Mouse (Mus musculus) embryonic facial prominence, embryonic 11.5 days (tissue): ENCODE data around the gene Wwox. TPM values are rescaled to one million over a fixed set of nuclear protein-coding genes. Genes with fewer than 3 reads are reported as not detected.
A peak's percentile ranks its signal among the peaks of the same experiment; 100 is the strongest.

Source experiments
- ATAC-seq: fragments of 200-750 bp; cut with Nextera tagmentation; replicated peaks from 2 replicates; pipeline ENCODE4 v1.8.0; 2017; ENCODE audit warnings: low read depth; ENCODE audit not compliant: insufficient number of reproducible peaks, low FRiP score, low TSS enrichment
- DNase-seq: peaks from one replicate; pipeline ENCODE4 v3.0.0-alpha.2; 2015; ENCODE audit warnings: low spot score
- H3K27ac ChIP-seq: fragments of 300-500 bp; sonication (generic); replicated peaks from 2 replicates; pipeline ENCODE4 v1.5.1; 2014; ENCODE audit warnings: mild to moderate bottlenecking, low read depth, low read length, control low read depth
- H3K27me3 ChIP-seq: fragments of 300-500 bp; sonication (generic); 2 replicates; pipeline ENCODE4 v1.6.1; 2014; ENCODE audit warnings: mild to moderate bottlenecking, low read length, moderate library complexity, mixed read lengths; ENCODE audit not compliant: control insufficient read depth, insufficient read depth
- H3K36me3 ChIP-seq: fragments of 300-500 bp; sonication (generic); replicated peaks from 2 replicates; pipeline ENCODE4 v1.6.1; 2014; ENCODE audit warnings: low read depth, mild to moderate bottlenecking, low read length, moderate library complexity, mixed read lengths; ENCODE audit not compliant: control insufficient read depth, insufficient read depth
- H3K4me1 ChIP-seq: fragments of 300-500 bp; sonication (generic); 2 replicates; pipeline ENCODE4 v1.6.1; 2014; ENCODE audit warnings: low read length, mixed read lengths; ENCODE audit not compliant: control insufficient read depth, insufficient read depth
- H3K4me2 ChIP-seq: fragments of 300-500 bp; sonication (generic); 2 replicates; pipeline ENCODE4 v1.6.1; 2014; ENCODE audit warnings: low read depth, mild to moderate bottlenecking, control low read depth, low read length, moderate library complexity
- H3K4me3 ChIP-seq: fragments of 300-500 bp; sonication (generic); 2 replicates; pipeline ENCODE4 v1.5.1; 2014; ENCODE audit warnings: low read depth, low read length, control low read depth
- H3K9ac ChIP-seq: fragments of 300-500 bp; sonication (generic); replicated peaks from 2 replicates; pipeline ENCODE4 v1.6.1; 2014; ENCODE audit warnings: mild to moderate bottlenecking, control low read depth, low read length
- H3K9me3 ChIP-seq: fragments of 300-500 bp; sonication (generic); replicated peaks from 2 replicates; pipeline ENCODE4 v1.6.1; 2016; ENCODE audit warnings: mild to moderate bottlenecking, low read length, inconsistent platforms, mixed read lengths; ENCODE audit not compliant: control insufficient read depth
- WGBS: fragments of 180-500 bp; shearing (Covaris S2); extraction: QIAGEN DNeasy Blood & Tissue Kit; methylation state at CpG from one replicate; pipeline ENCODE4 v1.1.7; 2014; 5-methylcytosine and 5-hydroxymethylcytosine counted together
- polyA plus RNA-seq: library from polyadenylated mRNA; unstranded; fragments of >200 nt; fragmentation: Nextera tagmentation; extraction: Ambion mirVana; gene quantifications from 2 replicates; pipeline ENCODE4 v1.2.1, GENCODE M21; 2014

Gene Wwox
- 7.2 and 8.6 TPM in 2 replicates for polyA plus RNA-seq

- H3K9ac ChIP-seq = peak within 1 kb of the TSS; percentile 69
- peak within 1 kb of the TSS; percentile 67 for H3K4me3 ChIP-seq
- H3K4me2 ChIP-seq = peak within 1 kb of the TSS; percentile 85
- H3K27me3 ChIP-seq = no peaks in the 10 kb centered on the region
- under 1% methylated on average over 54 of the region's 54 CpGs for WGBS
- peak within 1 kb of the TSS; percentile 59 for H3K27ac ChIP-seq
- ATAC-seq = peak; percentile 98
- no peaks in the 10 kb centered on the region for H3K36me3 ChIP-seq
- H3K4me1 ChIP-seq = no peaks in the 10 kb centered on the region
- no peaks in the 10 kb centered on the region for H3K9me3 ChIP-seq
- DNase-seq = peak; percentile 97
Measured at GRCm38 (mm10) chr8:114439334-114440204, at the start of gene Wwox. Gene Wwox (plus strand): TSS chr8:114439655.

GRCm38 (mm10) chr8:114390465-114391254, 48.8 kb upstream of the Wwox start:
- no peak overlapping the region for H3K27ac ChIP-seq
- H3K27me3 ChIP-seq = no peaks in the 10 kb centered on the region
- H3K9ac ChIP-seq = no peak overlapping the region
- H3K36me3 ChIP-seq = no peaks in the 10 kb centered on the region
- no peak for ATAC-seq
- no peak overlapping the region for H3K4me2 ChIP-seq
- 90% methylated on average over 11 of the region's 13 CpGs for whole genome bisulfite sequencing
- H3K9me3 ChIP-seq = no peaks in the 10 kb centered on the region
- peak; percentile 37 for DNase-seq
- no peaks in the 10 kb centered on the region for H3K4me1 ChIP-seq
- no peak overlapping the region for H3K4me3 ChIP-seq

- Histone ChIP-seq H3K9ac (no peak overlapping the region), H3K4me2 (no peak overlapping the region), H3K27me3 (no peaks in the 10 kb centered on the region), H3K27ac (no peak overlapping the region), H3K36me3 (no peaks in the 10 kb centered on the region), H3K4me1 (no peaks in the 10 kb centered on the region), H3K4me3 (no peak overlapping the region), H3K9me3 (no peaks in the 10 kb centered on the region)
- 93% methylated on average over 5 of the region's 5 CpGs for WGBS
- DNase-seq (no peak), ATAC-seq (no peak)
Measured at GRCm38 (mm10) chr8:114398326-114398725, 41.1 kb upstream of the Wwox start.

- DNase-seq = no peak
- H3K36me3 ChIP-seq = no peaks in the 10 kb centered on the region
- H3K4me3 ChIP-seq = no peak overlapping the region
- H3K4me2 ChIP-seq = no peak overlapping the region
- no peaks in the 10 kb centered on the region for H3K4me1 ChIP-seq
- H3K27me3 ChIP-seq = no peaks in the 10 kb centered on the region
- no peaks in the 10 kb centered on the region for H3K9me3 ChIP-seq
- no peak overlapping the region for H3K9ac ChIP-seq
- 90% methylated on average over 5 of the region's 5 CpGs for WGBS
- no peak for ATAC-seq
- no peak overlapping the region for H3K27ac ChIP-seq
Measured at GRCm38 (mm10) chr8:114399273-114399672, 40.2 kb upstream of the Wwox start.

GRCm38 (mm10) chr8:114401679-114402078, 37.8 kb upstream of the Wwox start:
- 75% methylated on average over 7 of the region's 7 CpGs for WGBS
- ATAC-seq (no peak), DNase-seq (no peak)
- Histone ChIP-seq H3K9me3 (no peaks in the 10 kb centered on the region), H3K4me3 (no peak overlapping the region), H3K27me3 (no peaks in the 10 kb centered on the region), H3K4me2 (no peak overlapping the region), H3K27ac (no peak overlapping the region), H3K4me1 (no peaks in the 10 kb centered on the region), H3K9ac (no peak overlapping the region), H3K36me3 (no peaks in the 10 kb centered on the region)

GRCm38 (mm10) chr8:114411421-114411820, 28.0 kb upstream of the Wwox start:
- no peak overlapping the region for H3K27ac ChIP-seq

GRCm38 (mm10) chr8:114417786-114418185, 21.7 kb upstream of the Wwox start, which contains the start of gene Clec3a:
Gene Clec3a (plus strand): TSS chr8:114418086.
- H3K27me3 ChIP-seq = no peaks in the 10 kb centered on the region
- no peak within 1 kb of the TSS for H3K9ac ChIP-seq
- H3K4me1 ChIP-seq = no peaks in the 10 kb centered on the region
- 85% methylated on average over 8 of the region's 8 CpGs for WGBS
- H3K4me2 ChIP-seq = no peak within 1 kb of the TSS
- ATAC-seq (no peak), DNase-seq (no peak)
- no peaks in the 10 kb centered on the region for H3K36me3 ChIP-seq
- H3K4me3 ChIP-seq = no peak within 1 kb of the TSS
- no peaks in the 10 kb centered on the region for H3K9me3 ChIP-seq
- no peak within 1 kb of the TSS for H3K27ac ChIP-seq

More at GRCm38 (mm10) chr8:114411421-114411820, 28.0 kb upstream of the Wwox start:
- H3K36me3 ChIP-seq = no peaks in the 10 kb centered on the region
- ATAC-seq (no peak), DNase-seq (no peak)
- WGBS = 75% methylated on average over 3 of the region's 3 CpGs
- H3K9me3 ChIP-seq = no peaks in the 10 kb centered on the region
- H3K9ac ChIP-seq = no peak overlapping the region
- no peaks in the 10 kb centered on the region for H3K4me1 ChIP-seq
- H3K4me3 ChIP-seq = no peak overlapping the region
- no peaks in the 10 kb centered on the region for H3K27me3 ChIP-seq
- H3K4me2 ChIP-seq = no peak overlapping the region

GRCm38 (mm10) chr8:114418486-114418885, 21.0 kb upstream of the Wwox start:
- 82% methylated on average over 5 of the region's 5 CpGs for WGBS
- H3K4me2 ChIP-seq = no peak overlapping the region
- no peak overlapping the region for H3K9ac ChIP-seq
- H3K36me3 ChIP-seq = no peaks in the 10 kb centered on the region
- H3K9me3 ChIP-seq = no peaks in the 10 kb centered on the region
- DNase-seq (no peak), ATAC-seq (no peak)
- H3K27me3 ChIP-seq = no peaks in the 10 kb centered on the region
- H3K4me3 ChIP-seq = no peak overlapping the region
- H3K4me1 ChIP-seq = no peaks in the 10 kb centered on the region
- H3K27ac ChIP-seq = no peak overlapping the region
